Mouse (Mus musculus) olfactory bulb, adult 2 months (tissue): ENCODE measurements around the gene Scnn1a. TPM values are rescaled to one million over a fixed set of nuclear protein-coding genes. Genes with fewer than 3 reads are reported as not detected.
"Not testable (repeated sequence)": the region's sequence is repeated elsewhere in the genome, so short reads cannot be mapped to it uniquely, and the experiment has no call there.

ENCODE experiments used
- H3K27ac ChIP-seq: fragments of 200-500 bp; 2 replicates; pipeline ENCODE4 v1.5.1; 2012; ENCODE audit warnings: low read depth, low read length; ENCODE audit not compliant: insufficient read depth
- H3K4me1 ChIP-seq: fragments of 200-500 bp; 2 replicates; pipeline ENCODE4 v1.6.1; 2012; ENCODE audit warnings: low read length; ENCODE audit not compliant: control insufficient read depth, insufficient read depth
- H3K4me3 ChIP-seq: fragments of 200-500 bp; 2 replicates; pipeline ENCODE4 v1.5.1; 2012; ENCODE audit warnings: mild to moderate bottlenecking, low read depth, low read length, moderate library complexity; ENCODE audit not compliant: insufficient read depth
- CTCF ChIP-seq: fragments of 200-500 bp; IDR thresholded peaks from 2 replicates; pipeline ENCODE4 v1.5.1; 2012; ENCODE audit warnings: low read depth, mild to moderate bottlenecking, low read length, moderate library complexity; ENCODE audit not compliant: insufficient read depth
- POLR2A ChIP-seq: fragments of 200-500 bp; IDR thresholded peaks from 2 replicates; pipeline ENCODE4 v1.6.1; 2012; ENCODE audit warnings: mild to moderate bottlenecking, low read depth, low read length, moderate library complexity; ENCODE audit not compliant: insufficient read depth
- WGBS: fragments of 180-500 bp; shearing (Covaris S2); methylation state at CpG from one replicate; pipeline ENCODE4 v1.1.7; 2018; 5-methylcytosine and 5-hydroxymethylcytosine counted together
- polyA plus RNA-seq: library from polyadenylated mRNA; stranded (reverse); fragments of >200 nt; gene quantifications from 2 replicates; pipeline ENCODE4 v1.2.4, GENCODE M21; 2012; ENCODE audit warnings: low replicate concordance; ENCODE audit not compliant: missing spikeins, insufficient read depth, insufficient read length

Scnn1a gene
- polyA plus RNA-seq, 1 experiment, result not detected

- H3K27ac ChIP-seq, result no peak overlapping the region
- no peaks in the 10 kb centered on the region; the same call in 1 of the 2 replicates for H3K4me1 ChIP-seq
- TF ChIP-seq CTCF (no peak), POLR2A (no peak)
- H3K4me3 ChIP-seq, result no peak overlapping the region
- 93% methylated on average over 4 of the region's 4 CpGs for WGBS
Observed at GRCm38 (mm10) chr6:125286944-125287343, 33.5 kb upstream of the Scnn1a start.

- H3K4me1 ChIP-seq, result no peaks in the 10 kb centered on the region; the same call in none of the 2 replicates
- no peak overlapping the region for H3K4me3 ChIP-seq
- no peak for TF ChIP-seq POLR2A
- no peak for TF ChIP-seq CTCF
- 81% methylated on average over 5 of the region's 5 CpGs for WGBS
- H3K27ac ChIP-seq, result no peak overlapping the region
Observed at GRCm38 (mm10) chr6:125288730-125289129, 31.7 kb upstream of the Scnn1a start.

GRCm38 (mm10) chr6:125291329-125291728 is 29.1 kb upstream of the Scnn1a start:
- no peak overlapping the region for H3K4me3 ChIP-seq
- 63% methylated on average over 4 of the region's 4 CpGs for WGBS
- no peaks in the 10 kb centered on the region; the same call in none of the 2 replicates for H3K4me1 ChIP-seq
- no peak overlapping the region for H3K27ac ChIP-seq
- TF ChIP-seq POLR2A (no peak), CTCF (no peak)

- TF ChIP-seq CTCF (no peak), POLR2A (no peak)
- Histone ChIP-seq H3K4me3 (no peak overlapping the region), H3K27ac (no peak overlapping the region), H3K4me1 (no peaks in the 10 kb centered on the region; the same call in none of the 2 replicates)
- WGBS, result 92% methylated on average over 7 of the region's 7 CpGs
Observed at GRCm38 (mm10) chr6:125292256-125292655, 28.2 kb upstream of the Scnn1a start.

- WGBS, result 89% methylated on average over 4 of the region's 4 CpGs
- H3K27ac ChIP-seq, result no peak overlapping the region
- TF ChIP-seq CTCF (no peak), POLR2A (no peak)
- H3K4me1 ChIP-seq, result no peaks in the 10 kb centered on the region; the same call in none of the 2 replicates
- no peak overlapping the region for H3K4me3 ChIP-seq
Observed at GRCm38 (mm10) chr6:125294049-125294448, 26.4 kb upstream of the Scnn1a start.

- no peaks in the 10 kb centered on the region; the same call in 1 of the 2 replicates for H3K4me1 ChIP-seq
- no peak overlapping the region for H3K27ac ChIP-seq
- no peak overlapping the region for H3K4me3 ChIP-seq
- WGBS, result 79% methylated on average over 5 of the region's 5 CpGs
- TF ChIP-seq POLR2A (no peak), CTCF (no peak)
Observed at GRCm38 (mm10) chr6:125297149-125297820, 23.2 kb upstream of the Scnn1a start.

- Histone ChIP-seq H3K27ac (no peak overlapping the region), H3K4me3 (no peak overlapping the region), H3K4me1 (no peaks in the 10 kb centered on the region)
- TF ChIP-seq POLR2A, result no peak
- no peak for TF ChIP-seq CTCF
- WGBS, result 85% methylated on average over 1 of the region's 1 CpGs
Observed at GRCm38 (mm10) chr6:125300982-125301381, 19.5 kb upstream of the Scnn1a start.

GRCm38 (mm10) chr6:125302231-125302982 is 18.1 kb upstream of the Scnn1a start:
- H3K4me1 ChIP-seq, result no peaks in the 10 kb centered on the region
- H3K27ac ChIP-seq, result no peak overlapping the region
- H3K4me3 ChIP-seq, result no peak overlapping the region
- WGBS, result 87% methylated on average over 24 of the region's 24 CpGs
- no peak for TF ChIP-seq POLR2A

GRCm38 (mm10) chr6:125303242-125303641 is 17.2 kb upstream of the Scnn1a start:
- WGBS, result 82% methylated on average over 4 of the region's 4 CpGs
- no peak overlapping the region for H3K4me3 ChIP-seq
- no peaks in the 10 kb centered on the region for H3K4me1 ChIP-seq
- no peak overlapping the region for H3K27ac ChIP-seq
- TF ChIP-seq POLR2A, result no peak
- no peak for TF ChIP-seq CTCF

GRCm38 (mm10) chr6:125304408-125304807 is 16.1 kb upstream of the Scnn1a start:
- not testable (repeated sequence) for H3K4me3 ChIP-seq, H3K27ac ChIP-seq, H3K4me1 ChIP-seq
- 86% methylated on average over 7 of the region's 7 CpGs for WGBS
